Mouse (Mus musculus) cerebral cortex, adult 2 months (tissue): ENCODE data around the gene Fam129b.

ENCODE experiments used
- WGBS: fragments of 180-500 bp; shearing (Covaris S2); methylation state at CpG from one replicate; pipeline ENCODE4 v1.1.7; 2018; 5-methylcytosine and 5-hydroxymethylcytosine counted together

Gene Fam129b

DNA sequence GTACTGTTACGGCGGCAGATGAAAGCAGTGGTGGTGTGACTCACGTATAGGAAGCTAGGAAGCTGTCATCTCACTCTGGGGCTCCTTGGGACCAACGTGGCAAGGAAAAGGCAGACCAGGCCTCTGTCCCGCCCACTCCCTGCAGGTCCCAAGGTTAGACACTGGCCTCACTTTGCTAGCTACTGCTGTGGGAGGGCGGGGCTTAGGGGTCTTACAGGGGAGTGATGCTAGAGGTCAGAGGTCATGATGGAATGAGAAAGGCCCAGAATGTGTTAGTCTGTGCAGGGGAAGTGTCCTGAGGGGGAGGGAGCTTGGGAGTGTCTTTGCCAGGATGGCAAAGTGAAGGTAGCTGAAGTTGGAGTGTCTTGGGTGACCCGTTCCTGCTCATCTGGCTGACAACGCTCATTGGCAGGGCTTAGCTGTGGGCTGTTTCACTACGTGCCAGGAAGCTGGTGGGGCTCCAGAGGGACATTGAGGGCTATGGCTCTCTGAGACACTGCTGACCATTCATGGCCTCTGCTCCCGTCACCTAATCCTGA, 48.5 kb downstream of the Fam129b start:
- 63% methylated on average over 10 of the region's 10 CpGs for WGBS

DNA sequence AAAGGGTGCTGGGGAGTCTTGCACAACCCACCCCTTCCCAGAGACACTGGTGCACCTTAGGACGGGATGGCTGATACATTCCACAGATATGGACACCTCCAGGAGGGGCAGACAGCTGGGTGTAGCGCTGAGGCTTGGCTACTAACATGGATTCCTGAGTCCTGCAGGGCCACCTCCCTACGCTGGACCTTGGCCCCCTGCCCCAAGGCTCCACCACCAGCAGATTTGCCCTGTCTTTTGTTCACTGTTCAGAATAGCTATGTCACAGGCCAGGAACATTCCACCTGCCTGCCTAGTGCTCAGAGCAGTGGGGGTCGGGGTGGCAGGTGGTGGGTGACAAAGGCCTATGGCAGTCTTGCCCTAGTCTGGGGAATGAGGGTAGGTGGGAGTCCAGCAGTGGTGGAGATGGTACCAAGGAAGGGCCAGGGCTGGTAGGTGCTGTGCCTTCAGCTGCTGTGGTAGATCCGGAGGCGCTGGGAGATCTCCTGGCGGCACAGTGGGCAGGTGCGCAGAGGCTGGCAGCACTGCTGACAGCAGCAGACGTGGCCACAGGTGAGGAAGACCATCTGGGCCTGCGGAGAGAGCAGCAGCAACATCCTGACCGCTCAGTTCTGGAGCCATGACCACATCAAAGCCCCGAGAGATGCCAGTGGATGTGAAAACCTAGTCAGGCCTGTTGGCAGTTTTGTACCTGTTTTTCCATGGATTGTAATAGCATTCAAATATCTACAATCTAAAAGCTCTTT, 50.6 kb downstream of the Fam129b start:
- 91% methylated on average over 12 of the region's 12 CpGs for WGBS

DNA sequence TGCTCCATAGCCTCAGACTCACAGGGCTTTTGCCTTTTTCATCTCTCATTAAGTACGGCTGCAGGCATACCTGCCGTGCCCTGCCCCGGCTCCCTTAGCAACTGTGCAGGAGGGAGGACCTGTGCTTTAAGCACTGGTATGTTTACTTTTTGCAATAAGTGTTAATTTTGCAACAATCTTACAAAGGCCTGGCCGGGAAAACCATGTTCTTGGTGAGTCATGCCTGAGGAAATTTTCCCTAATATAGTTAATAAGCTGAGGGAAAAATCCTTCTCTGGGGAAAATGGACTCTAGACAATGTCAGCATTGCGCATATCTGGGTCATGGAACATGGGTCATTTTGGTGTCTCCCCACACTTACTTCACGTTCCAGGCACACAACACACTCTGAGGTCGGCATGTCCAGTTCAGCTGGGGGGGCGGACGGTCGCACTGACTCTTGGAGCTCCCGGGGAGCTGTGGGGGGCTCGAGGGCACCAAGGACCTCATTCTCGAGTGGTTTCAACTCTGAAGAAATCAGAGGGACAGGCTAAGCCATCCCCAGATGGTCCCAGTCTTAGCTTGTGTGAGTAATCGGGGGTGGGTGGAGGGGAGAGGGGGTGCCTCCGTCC, 51.8 kb downstream of the Fam129b start:
- 72% methylated on average over 15 of the region's 15 CpGs for WGBS

DNA sequence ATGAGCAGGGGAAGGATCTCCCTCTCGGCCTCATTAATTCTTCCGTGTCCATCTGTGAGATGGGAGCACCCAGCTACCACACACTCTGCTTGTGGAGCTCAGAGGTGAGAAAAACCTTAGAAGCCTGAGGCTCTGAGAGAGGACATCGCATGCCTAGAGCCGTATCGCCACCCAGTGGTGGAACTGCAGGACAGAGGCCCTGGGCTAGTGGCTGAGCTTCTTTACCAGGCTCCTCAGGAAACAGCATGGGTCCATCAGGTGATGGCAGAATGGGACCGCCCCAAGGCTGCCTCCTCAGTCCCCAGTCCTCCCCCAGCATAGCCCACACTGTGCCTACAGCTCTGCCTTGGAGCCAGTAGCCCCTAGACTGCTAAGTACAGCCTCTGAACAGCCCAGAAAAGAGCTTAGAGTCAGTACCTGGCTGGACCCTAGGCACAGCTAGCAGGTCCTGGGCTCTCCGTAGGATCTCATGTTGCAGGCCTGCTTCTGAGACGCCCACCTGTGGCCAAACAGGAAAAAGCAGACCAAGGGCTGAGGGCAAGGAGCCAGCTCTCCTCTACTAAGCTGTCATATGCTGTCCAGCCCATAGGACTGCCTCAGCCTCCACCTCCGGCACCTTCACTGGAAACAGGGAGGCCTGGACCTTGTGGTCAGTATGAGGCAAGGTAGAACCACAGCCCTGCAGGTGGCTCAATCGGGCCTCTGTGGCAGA, 52.5 kb downstream of the Fam129b start:
- 33% methylated on average over 10 of the region's 10 CpGs for WGBS

DNA sequence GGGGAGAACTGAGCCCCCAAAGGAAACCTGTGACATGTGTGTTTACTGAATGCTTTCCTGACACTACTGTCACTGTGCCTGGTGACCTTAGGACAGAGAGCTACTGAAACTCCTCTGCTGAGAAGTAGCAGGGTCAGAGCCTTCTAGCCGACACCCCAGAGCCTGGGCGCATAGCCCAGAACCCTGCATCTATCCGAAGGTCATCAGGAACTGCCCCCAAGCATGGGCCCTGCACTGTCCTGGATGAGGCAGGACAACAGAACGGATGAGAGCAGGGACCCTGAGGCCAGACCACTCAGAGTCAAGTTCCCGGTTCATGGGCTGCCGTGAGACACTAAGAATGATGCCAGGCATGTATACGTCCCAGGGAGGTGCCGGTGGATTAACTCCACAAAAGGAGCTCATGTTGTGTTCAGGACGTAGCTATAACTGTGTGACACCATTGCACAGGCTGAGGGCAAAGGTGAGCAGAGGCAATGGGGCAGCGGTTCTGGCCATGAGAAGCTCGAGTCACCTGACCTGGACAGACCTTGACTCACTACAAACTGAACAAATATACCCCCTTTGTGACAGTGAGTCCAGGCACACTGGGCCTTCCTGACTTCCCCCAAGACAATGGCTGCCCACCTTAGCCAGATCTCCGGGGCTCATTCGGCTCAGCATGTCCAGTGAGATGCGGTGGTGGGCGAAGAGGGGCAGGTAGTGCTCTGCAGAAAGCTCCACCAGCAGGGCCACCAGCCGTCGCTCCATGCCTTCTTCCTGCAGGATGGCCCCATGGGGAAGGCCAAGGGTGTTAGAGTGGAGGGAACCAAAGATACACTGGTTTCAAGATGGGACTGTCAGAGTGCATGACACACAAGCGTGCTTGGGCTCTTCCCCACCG, 53.3 kb downstream of the Fam129b start:
- 81% methylated on average over 19 of the region's 19 CpGs for WGBS

DNA sequence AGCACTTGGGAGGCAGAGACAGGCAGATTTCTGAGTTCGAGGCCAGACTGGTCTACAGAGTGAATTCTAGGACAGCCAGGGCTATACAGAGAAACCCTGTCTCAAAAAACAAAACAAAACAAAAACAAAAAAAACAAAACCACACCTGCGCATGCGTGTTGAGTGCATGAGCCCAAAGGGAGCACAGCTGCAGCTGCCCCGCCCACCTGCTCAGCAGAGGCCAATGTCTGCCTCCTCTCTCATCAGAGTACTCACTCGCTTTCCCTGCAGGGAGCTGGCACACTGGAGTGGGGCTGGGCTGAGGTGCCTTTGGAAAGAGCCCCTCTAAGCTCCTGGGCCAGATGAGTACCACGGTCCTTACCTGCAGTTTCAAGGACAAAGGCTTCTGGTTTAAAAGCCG, 55.8 kb downstream of the Fam129b start:
- WGBS: 84% methylated on average over 7 of the region's 7 CpGs

DNA sequence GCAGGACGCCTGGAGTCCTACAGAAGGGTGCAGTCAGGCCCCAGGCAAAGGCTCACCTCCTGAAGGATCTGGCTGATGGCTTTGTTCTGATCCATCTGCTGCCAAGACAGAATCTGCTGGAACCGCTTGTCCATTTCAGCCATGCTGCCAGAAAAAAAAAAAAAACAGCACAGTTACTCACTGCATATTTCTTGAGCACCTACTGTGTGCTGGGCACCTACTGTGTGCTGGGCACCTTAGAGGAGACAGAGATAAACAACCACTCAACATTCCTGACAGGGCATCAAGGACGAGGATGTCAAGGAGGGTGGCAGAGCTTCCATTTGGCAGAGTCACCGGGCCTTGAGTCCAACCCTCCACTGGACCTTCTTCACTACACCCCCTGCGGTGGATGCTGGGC, 62.8 kb downstream of the Fam129b start:
- 92% methylated on average over 5 of the region's 5 CpGs for WGBS

DNA sequence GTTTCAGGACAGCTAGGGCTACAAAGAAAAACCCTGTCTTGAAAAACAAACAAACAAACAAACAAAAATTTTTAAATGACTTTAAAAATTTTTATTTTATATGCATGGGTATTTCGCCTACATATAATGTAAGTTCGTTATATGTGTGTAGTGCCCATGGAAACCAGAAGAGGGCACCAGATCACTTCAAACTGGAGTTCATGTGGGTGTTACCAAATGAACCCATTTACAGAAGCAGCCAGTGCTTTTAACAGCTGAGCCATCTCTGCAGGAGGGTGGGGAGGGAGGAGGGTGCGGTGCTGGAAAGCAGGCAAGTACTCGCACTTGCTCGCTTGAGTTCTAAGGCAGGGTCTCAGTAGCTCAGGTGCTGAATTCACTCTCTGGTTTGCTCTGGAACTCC, 63.5 kb downstream of the Fam129b start:
- 55% methylated on average over 5 of the region's 5 CpGs for WGBS

DNA sequence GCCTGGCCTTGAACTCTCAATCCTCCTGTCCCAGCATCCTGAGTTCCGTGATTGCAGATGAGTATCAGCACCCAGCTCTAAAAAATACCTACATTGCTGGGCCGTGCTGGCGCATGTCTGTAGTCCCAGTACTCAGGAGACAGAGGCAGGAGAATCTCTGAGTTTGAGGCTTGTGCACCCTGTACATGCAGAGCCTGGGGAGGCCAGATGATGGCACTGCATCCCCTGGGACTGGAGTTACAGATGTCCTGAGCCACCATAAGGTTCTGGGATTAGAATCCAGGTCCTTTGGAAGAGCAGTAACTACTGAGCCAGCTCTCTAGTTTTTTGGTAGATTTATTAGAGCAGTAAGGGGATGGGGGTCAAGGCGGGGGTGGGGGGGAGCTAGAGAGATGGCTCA, 64.6 kb downstream of the Fam129b start:
- 94% methylated on average over 4 of the region's 4 CpGs for WGBS

DNA sequence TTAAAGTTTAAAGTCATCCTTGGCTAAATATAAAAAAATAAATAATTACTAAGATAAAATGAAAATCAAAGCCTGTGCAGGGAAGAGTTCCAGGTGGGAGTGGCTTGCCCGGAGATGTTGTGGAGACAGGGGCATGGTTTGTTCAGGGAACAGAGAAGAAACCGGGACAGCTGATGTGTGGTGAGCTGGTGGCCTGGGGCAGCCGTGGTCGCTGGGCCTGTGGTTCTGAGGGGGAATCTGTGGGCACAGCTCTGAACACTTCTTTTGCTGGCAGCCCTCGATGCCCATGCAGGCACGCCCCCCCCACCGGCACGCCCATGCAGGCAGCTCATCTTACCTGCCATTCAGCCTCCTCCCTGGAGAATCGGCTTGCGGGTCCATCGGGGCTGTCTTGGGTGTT, 71.5 kb downstream of the Fam129b start:
- WGBS: 84% methylated on average over 11 of the region's 11 CpGs

DNA sequence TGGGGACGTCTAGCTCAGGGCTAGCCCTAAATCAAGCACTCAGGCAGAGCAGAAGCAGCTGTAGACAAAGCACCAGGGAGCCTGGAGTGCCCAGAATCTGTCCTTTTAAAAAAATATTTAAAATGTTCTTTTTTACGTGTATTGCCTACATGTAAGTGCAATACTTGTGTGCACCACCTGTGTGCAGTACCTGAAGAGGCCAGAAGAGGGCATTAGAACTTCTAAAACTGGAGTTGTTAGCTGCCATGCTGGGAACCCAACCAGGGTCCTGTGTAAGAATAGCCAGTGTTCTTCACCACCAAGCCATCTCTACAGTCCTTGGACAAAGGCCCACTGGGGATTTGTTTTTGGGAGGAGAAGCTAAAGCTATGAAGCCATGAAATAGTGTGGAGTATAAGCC, 78.7 kb downstream of the Fam129b start:
- 97% methylated on average over 2 of the region's 2 CpGs for WGBS

DNA sequence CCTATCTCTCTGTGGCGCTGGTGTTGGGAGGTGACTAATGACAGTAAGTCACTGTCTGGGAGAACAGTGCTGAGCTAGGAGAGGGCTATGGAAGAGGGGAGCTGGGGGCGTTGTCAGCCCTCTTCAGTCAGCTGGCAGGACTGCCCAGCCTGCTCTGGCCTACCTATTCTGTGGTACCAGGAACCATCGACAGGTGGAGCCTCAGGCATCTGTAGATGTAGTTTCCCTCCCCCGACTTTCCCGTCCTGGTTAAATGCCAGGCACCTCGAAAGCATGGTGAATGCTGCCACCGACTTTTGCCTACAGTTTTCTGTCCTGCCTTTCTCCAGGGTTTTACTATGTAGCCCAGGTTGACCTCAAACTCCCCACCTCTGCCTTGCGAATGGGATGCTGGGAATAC, 81.4 kb downstream of the Fam129b start:
- WGBS: 50% methylated on average over 8 of the region's 8 CpGs

DNA sequence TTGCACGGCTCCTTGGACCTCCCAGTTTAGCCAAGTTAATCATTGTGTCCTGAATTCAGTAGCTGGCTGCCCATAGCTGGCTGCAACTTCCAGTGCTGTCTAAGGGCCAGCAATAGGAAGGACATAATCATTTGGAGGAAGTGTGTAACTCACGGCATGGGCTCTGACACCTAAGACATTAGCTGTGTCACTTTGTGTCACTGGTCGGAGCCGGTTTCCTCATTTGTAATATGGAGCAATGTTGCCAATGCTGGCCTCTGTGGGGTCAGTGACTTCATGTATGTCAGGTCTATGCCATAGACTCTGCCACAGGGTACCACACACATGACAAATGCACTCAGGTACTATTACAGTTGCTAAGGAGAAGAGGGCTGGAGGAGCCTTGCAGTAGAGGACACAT, 84.4 kb downstream of the Fam129b start:
- WGBS: 79% methylated on average over 4 of the region's 4 CpGs

DNA sequence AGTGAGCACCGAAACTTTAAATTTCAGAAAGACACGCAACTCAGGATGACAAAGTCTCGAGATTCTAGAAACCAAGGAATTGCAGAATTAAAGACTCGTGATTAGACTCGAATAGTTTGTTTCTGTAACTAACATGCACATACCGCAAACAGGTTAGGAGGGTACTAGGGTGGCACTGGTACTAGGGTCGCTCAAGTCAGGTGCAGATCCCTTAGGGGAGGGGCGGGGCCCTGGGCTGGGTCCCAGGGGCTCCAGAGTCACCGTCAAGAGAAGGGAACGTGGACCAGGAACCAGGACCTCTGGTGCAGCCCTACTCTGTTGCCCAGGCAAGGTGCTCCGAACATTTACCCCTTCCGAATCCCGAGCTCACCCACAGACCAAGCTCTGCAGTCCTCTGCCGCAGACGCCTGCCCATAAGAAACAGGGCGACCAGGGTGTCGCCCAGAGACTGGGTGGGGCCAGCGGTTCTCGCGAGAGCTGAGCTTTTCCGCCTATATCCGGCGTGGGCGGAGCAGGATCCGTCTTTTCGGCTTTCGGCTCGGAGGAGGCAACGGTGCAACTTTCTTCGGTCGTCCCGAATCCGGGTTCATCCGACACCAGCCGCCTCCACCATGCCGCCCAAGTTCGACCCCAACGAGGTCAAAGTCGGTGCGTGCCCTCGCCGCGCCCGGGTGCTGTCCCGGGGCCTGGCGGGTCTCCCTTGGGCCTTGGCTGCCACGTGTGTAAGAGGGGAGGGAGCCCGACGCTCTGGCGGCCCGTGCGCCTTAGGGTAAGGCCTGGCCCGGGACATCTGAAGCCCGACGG, 85.5 kb downstream of the Fam129b start, which contains the start of the genes Rpl12 and Lrsam1:
Gene Rpl12, plus strand, starts transcription at position 368 of the 804 bp plus-strand sequence.
Gene Lrsam1, minus strand, starts transcription at position 423 of the 804 bp plus-strand sequence.
- WGBS: under 1% methylated on average over 55 of the region's 55 CpGs

DNA sequence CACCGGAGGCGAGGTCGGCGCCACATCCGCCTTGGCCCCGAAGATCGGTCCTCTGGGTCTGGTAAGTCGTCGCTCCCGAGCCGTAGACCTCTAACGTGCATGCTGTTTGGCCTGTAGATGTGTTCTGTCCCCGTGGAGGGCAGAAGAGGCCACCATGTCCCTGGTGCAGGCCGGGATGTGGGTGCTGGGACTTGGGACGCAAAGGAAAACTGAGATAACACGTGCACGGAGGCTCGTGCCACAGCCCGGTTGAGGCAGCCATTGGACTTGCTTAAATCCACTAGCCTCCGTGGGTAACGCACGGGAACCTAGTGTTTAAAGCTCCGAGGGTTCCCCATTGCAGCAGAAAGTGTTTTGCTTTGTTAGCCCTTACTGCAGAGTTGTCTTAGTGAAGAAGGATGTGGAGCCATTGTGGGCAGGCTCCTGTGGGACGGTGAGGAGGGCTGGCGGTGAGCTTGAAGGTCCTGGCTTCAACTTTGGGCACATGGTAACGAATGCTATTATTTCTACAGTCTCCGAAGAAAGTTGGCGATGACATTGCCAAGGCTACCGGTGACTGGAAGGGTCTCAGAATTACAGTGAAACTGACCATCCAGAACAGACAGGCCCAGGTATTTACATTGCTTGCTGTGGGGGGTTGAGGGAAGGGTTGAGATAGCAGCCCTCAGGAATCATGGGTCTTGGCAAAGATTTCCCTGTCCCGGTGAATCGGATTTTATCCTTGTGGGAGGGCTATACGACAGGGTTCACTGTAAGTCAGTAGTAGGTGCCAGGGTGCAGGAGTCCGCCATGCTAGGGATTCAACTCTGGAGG, 86.4 kb downstream of the Fam129b start:
- WGBS: 3% methylated on average over 33 of the region's 33 CpGs

DNA sequence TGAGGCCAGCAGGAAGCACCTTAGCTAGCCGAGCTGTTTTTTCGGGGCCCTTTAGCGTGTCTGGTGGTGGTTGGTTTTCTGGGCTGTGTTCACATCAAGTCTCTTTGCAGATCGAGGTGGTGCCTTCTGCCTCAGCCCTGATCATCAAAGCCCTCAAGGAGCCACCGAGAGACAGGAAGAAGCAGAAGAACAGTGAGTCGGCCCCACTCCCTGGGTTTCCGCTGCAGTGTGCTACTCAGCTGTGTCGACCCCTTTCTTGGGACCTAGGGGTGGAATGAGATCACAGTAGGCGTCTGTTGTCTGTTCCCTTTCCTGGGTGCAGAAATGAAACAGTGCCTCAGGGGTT, 86.9 kb downstream of the Fam129b start:
- 14% methylated on average over 9 of the region's 9 CpGs for WGBS

DNA sequence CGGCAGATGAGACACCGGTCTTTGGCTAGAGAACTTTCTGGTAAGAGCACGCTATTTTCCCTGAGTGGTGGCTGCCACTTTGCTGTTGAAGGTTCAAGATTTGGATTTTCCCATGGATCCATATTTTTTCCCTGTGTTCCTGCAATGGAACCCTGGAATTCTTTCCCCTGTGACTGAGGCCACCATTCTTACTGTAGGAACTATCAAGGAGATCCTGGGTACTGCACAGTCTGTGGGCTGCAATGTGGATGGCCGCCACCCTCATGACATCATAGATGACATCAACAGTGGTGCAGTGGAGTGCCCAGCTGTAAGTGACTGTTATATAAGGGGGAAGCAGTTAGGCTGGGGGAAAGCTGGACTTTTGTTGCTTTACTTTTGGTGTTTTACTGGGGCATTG, 87.6 kb downstream of the Fam129b start:
- 65% methylated on average over 4 of the region's 4 CpGs for WGBS

DNA sequence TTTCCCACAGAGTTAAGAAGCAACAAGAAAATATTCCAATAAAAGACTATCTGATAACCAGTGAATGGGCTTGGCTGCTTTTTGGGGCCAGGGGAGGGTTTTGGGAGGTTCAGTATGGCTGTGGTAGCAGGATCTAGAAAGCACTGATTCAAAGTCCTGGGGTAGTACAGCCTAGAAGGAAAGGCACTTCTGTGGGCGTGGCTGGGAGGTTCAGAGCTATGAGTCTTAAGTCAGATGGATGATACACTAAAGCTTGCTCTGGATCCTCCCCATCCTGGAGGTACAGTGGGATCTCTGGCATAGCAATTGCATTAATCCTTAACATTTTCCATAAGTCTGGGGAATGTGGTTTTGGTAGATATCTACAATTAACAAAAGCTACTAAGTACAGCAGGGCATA, 88.1 kb downstream of the Fam129b start:
- WGBS: 83% methylated on average over 1 of the region's 1 CpGs

DNA sequence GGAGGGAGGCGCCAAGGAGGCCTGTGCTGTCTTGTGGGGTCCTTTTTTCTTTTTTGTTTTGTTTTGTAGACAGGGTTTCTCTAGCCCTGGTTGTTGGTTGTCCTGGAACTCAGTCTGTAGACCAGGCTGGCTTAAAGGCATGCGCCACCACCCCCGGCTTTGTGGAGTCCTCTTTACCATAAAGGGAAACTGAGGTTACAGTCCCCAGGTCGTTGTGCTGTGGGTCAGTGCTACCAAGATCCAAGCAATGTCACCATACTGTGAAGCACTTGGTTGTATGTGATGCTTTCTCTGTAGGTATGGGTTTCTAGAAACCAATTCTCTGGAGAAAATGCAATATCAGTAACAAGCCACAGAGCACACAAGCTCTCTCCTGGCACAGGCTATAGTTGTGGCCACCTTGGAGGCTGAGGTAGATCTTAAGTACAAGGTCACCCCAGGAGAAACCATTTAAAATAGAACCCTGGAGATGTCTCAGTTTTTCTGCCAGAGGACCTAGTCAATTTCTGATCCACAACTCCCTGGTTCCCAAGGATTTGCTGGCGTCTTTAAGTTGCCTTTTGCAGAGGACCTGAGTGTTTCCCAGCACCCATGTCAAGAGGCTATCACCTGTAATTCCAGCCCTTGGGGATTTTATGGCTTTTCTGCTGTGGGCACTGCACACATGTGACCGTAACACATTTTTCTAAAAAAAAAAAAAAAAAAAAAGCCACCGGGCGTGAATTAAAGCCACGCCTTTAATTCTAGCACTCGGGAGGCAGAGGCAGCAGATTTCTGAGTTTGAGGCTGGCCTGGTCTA, 88.9 kb downstream of the Fam129b start:
- 42% methylated on average over 10 of the region's 10 CpGs for WGBS
